Mouse (Mus musculus): Measurements from ENCODE around the gene Elk3. TPM values are rescaled to one million over a fixed set of nuclear protein-coding genes. Genes with fewer than 3 reads are reported as not detected.

Elk3 gene
- polyA plus RNA-seq, 1 experiment from 2014 or later = 23.6 TPM

DNA sequence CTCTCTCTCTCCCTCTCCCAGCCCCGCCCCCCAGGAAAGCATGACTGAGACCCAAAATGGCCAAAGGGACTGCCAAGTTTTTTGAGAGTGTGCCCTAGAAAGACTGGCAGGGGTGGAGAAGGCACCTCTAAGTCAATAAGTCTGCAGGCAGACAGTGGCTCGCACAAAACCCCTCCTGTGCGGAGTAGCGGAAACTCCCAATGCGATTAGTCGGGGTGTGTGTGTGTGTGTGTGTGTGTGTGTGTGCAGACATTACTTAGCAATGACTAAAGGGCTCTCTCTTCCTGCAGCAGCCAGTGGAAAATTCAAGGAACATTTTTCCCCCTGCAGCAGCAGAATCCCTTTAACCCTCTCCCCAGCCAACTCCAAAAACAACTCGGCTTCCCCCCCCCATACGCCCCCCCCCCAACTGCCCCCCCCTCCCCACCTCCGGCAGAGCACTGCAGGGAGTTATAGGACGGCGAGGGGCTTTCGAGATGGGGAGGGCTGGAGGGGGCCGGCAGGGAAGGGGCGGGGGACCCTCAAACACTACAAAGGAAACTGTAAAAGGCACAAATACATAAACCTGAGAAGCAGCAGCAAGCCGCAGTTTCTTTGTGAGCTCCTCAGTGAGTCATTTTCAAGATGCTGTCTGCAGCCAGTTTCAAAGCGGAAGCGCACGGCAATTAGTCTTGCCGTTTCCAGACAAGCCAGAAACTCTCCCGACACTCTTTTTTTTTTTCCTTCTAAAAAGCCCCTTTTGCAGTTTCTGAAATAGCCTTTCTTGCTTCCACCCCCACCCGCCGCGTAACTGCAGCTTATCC, 1.6 kb downstream of the Elk3 start:
- H3K4me3 ChIP-seq (replicated peaks; ENCODE audit: low read length) = peak overlapping the region; percentile 73

DNA sequence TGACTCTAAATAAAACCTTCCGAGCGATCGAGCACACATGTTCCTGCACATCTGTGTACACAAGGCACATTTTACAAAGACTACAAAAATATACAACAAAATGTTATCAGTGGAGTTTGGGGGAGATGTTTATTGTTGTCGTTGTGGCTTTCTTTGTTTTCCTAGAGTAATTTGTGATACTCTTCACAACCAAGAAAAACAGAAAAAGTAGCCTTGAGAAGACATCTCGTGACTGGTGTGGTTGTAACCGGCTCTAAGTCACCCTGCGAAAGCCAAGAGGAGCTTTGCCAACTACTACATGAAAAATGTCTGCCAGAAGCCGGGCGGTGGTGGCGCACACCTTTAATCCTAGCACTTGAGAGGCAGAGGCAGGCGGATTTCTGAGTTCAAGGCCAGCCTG, 4.6 kb downstream of the Elk3 start:
- Histone ChIP-seq H3K4me2 (ENCODE audit: low read depth, low read length) (0 out of 2 replicates have a peak overlapping the region, but pooled peaks have one; percentile 19), H3K9me3 (replicated peaks; ENCODE audit: control insufficient read depth, low read length) (no peaks in the 10 kb centered on the region), H3K4me3 (replicated peaks; ENCODE audit: low read length) (no peak overlapping the region; the same call in 1 of the 2 replicates), H3K36me3 (ENCODE audit: control insufficient read depth, insufficient read depth, low read length) (no peaks in the 10 kb centered on the region), H3K27ac (ENCODE audit: low read length) (no peak overlapping the region), H3K9ac (ENCODE audit: low read length) (no peak overlapping the region), H3K27me3 (ENCODE audit: control insufficient read depth, insufficient read depth, low read length) (no peaks in the 10 kb centered on the region), H3K4me1 (ENCODE audit: control insufficient read depth, insufficient read depth, low read length) (peaks cover 6% of the 10 kb centered on the region; the same call in 1 of the 2 replicates)
- WGBS = 80% methylated on average over 11 of the region's 11 CpGs
- ATAC-seq (ENCODE audit: insufficient read depth, low FRiP score) = no peak

More for the DNA sequence above, 1.6 kb downstream of the Elk3 start:
- no peaks in the 10 kb centered on the region for H3K27me3 ChIP-seq (ENCODE audit: control insufficient read depth, insufficient read depth, low read length)
- H3K27ac ChIP-seq (ENCODE audit: low read length) = peak overlapping the region; percentile 96
- H3K9me3 ChIP-seq (replicated peaks; ENCODE audit: control insufficient read depth, low read length) = no peaks in the 10 kb centered on the region
- no peaks in the 10 kb centered on the region for H3K36me3 ChIP-seq (ENCODE audit: control insufficient read depth, insufficient read depth, low read length)
- peak overlapping the region; percentile 89 for H3K4me2 ChIP-seq (ENCODE audit: low read depth, low read length)
- ATAC-seq (ENCODE audit: insufficient read depth, low FRiP score) = peak; percentile 69
- H3K4me1 ChIP-seq (ENCODE audit: control insufficient read depth, insufficient read depth, low read length) = peaks cover 6% of the 10 kb centered on the region; the same call in 1 of the 2 replicates
- WGBS = under 1% methylated on average over 22 of the region's 23 CpGs
- peak overlapping the region; percentile 85 for H3K9ac ChIP-seq (ENCODE audit: low read length)

DNA sequence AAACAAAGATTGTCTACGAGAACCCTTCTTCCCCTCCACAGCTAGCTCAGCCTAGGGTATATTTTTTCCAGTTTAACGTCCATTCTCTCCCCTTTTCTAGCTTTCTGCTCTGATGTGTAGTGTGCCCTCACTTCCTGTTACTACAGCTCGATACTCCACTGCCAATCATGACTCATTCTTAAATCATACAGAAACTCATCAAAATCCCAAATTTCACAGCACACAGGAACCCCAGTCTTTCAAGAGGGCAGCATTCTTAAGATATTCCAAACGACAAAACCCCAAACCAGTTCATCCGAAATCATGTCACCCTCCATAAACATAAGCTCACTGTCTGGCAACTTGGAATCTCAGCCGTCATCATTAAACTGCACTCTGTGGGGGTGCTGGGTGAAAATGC, 5.0 kb downstream of the Elk3 start:
- H3K9ac ChIP-seq (ENCODE audit: low read length) = no peak overlapping the region
- H3K36me3 ChIP-seq (ENCODE audit: control insufficient read depth, insufficient read depth, low read length) = no peaks in the 10 kb centered on the region
- H3K9me3 ChIP-seq (replicated peaks; ENCODE audit: control insufficient read depth, low read length) = no peaks in the 10 kb centered on the region
- H3K27ac ChIP-seq (ENCODE audit: low read length) = no peak overlapping the region
- H3K27me3 ChIP-seq (ENCODE audit: control insufficient read depth, insufficient read depth, low read length) = no peaks in the 10 kb centered on the region
- no peak for ATAC-seq (ENCODE audit: insufficient read depth, low FRiP score)
- WGBS = 45% methylated on average over 6 of the region's 6 CpGs
- no peak overlapping the region; the same call in 1 of the 2 replicates for H3K4me3 ChIP-seq (replicated peaks; ENCODE audit: low read length)
- peaks cover 6% of the 10 kb centered on the region; the same call in 1 of the 2 replicates for H3K4me1 ChIP-seq (ENCODE audit: control insufficient read depth, insufficient read depth, low read length)
- peak overlapping the region; percentile 6; the same call in 1 of the 2 replicates for H3K4me2 ChIP-seq (ENCODE audit: low read depth, low read length)

DNA sequence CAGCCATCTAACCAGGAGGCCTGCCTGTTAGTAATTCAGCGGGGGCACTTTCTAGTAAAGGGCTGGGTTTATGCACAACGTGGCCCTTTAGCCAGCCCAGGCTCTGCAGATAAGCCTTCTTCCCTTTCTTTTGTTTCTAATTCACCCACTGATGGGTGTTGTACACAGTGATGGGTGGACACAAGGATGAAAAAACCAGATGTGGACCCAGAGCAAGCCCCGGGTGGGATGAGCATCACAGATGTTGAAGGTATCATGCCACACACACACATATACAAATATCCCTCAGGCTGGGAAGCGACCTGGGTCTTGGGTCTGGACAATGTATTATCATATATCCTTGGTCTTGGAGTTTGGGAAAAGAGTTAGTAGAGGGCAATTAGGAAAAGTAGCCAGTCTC, 7.7 kb downstream of the Elk3 start:
- Histone ChIP-seq H3K9ac (ENCODE audit: low read length) (no peak overlapping the region), H3K4me1 (ENCODE audit: control insufficient read depth, insufficient read depth, low read length) (peaks cover under 1% of the 10 kb centered on the region; the same call in 1 of the 2 replicates), H3K27ac (ENCODE audit: low read length) (0 out of 2 replicates have a peak overlapping the region, but pooled peaks have one; percentile 11), H3K4me3 (replicated peaks; ENCODE audit: low read length) (no peak overlapping the region), H3K27me3 (ENCODE audit: control insufficient read depth, insufficient read depth, low read length) (no peaks in the 10 kb centered on the region), H3K9me3 (replicated peaks; ENCODE audit: control insufficient read depth, low read length) (no peaks in the 10 kb centered on the region), H3K4me2 (ENCODE audit: low read depth, low read length) (no peak overlapping the region), H3K36me3 (ENCODE audit: control insufficient read depth, insufficient read depth, low read length) (no peaks in the 10 kb centered on the region)
- WGBS = 68% methylated on average over 4 of the region's 4 CpGs
- ATAC-seq (ENCODE audit: insufficient read depth, low FRiP score) = no peak

DNA sequence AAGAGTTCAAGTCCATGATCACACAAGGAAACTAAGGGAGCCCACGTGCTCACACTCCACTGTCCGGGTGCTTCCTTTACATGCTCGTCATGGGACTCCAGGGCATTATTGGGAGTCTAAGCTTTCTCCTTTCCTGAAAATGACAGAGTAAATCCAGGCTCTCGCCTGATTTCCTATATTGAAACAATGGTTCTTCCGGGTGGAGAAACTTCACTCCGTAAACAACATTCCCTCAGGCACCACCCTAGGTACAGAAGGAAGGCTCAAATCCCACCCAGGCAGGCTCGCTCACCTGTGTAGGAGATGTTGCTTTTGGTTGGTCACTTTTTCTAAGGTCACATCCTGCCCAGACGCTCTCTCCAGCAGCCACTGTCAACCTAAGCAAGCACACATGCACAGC, 9.1 kb downstream of the Elk3 start:
- Histone ChIP-seq H3K9me3 (replicated peaks; ENCODE audit: control insufficient read depth, low read length) (no peaks in the 10 kb centered on the region), H3K36me3 (ENCODE audit: control insufficient read depth, insufficient read depth, low read length) (no peaks in the 10 kb centered on the region), H3K27me3 (ENCODE audit: control insufficient read depth, insufficient read depth, low read length) (no peaks in the 10 kb centered on the region), H3K4me2 (ENCODE audit: low read depth, low read length) (no peak overlapping the region), H3K4me1 (ENCODE audit: control insufficient read depth, insufficient read depth, low read length) (peaks cover 4% of the 10 kb centered on the region; the same call in 1 of the 2 replicates), H3K9ac (ENCODE audit: low read length) (no peak overlapping the region), H3K27ac (ENCODE audit: low read length) (no peak overlapping the region), H3K4me3 (replicated peaks; ENCODE audit: low read length) (no peak overlapping the region)
- 73% methylated on average over 8 of the region's 8 CpGs for WGBS
- no peak for ATAC-seq (ENCODE audit: insufficient read depth, low FRiP score)

DNA sequence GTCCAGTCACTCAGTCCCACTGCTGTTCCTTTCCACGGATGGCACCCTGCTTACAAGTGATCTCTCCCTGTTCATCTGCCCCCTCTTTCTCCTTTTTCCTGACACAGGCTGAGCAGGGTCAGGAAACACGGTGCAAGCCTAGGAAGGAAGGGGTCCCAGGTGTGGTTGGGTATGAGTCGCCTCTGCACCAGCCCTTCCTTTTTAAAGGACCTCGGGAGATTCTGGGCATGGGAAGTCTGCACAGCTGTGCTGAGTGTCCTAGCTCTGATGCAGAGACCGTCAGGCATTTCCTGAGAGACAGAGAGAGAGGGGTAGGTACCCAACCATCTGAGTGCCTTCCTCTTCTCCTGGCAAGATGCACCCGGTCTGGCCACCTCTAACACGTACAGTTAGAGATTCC, 12.7 kb downstream of the Elk3 start:
- H3K9me3 ChIP-seq (replicated peaks; ENCODE audit: control insufficient read depth, low read length) = no peaks in the 10 kb centered on the region
- H3K4me1 ChIP-seq (ENCODE audit: control insufficient read depth, insufficient read depth, low read length) = peaks cover 4% of the 10 kb centered on the region; the same call in 1 of the 2 replicates
- H3K9ac ChIP-seq (ENCODE audit: low read length) = 0 out of 2 replicates have a peak overlapping the region, but pooled peaks have one; percentile 17
- 58% methylated on average over 7 of the region's 7 CpGs for WGBS
- H3K36me3 ChIP-seq (ENCODE audit: control insufficient read depth, insufficient read depth, low read length) = no peaks in the 10 kb centered on the region
- no peak overlapping the region; the same call in 1 of the 2 replicates for H3K27ac ChIP-seq (ENCODE audit: low read length)
- H3K4me3 ChIP-seq (replicated peaks; ENCODE audit: low read length) = no peak overlapping the region
- ATAC-seq (ENCODE audit: insufficient read depth, low FRiP score) = peak; percentile 29; the same call in 1 of the 2 replicates
- no peaks in the 10 kb centered on the region for H3K27me3 ChIP-seq (ENCODE audit: control insufficient read depth, insufficient read depth, low read length)
- H3K4me2 ChIP-seq (ENCODE audit: low read depth, low read length) = no peak overlapping the region

DNA sequence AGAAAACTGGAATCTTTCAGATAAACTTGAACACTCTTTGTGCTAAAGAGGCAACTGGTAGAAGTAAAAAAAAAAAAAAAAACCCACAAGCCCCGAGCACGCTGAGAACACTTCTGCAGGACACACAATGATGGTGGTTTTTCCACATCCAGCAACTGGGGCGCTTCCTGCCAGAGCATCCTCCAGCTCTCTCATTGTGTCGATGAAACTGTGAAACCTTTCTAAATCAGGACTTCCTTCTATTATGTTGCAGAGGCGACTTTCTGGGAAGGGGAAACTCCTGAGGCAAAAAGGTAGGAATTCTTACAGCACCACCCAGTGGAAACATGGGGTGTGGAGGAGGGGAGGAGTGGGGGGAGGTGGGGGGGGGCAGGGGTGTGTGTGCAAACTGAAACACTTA, 13.2 kb downstream of the Elk3 start:
- Histone ChIP-seq H3K4me1 (ENCODE audit: control insufficient read depth, insufficient read depth, low read length) (peaks cover 4% of the 10 kb centered on the region; the same call in 1 of the 2 replicates), H3K4me2 (ENCODE audit: low read depth, low read length) (no peak overlapping the region), H3K27me3 (ENCODE audit: control insufficient read depth, insufficient read depth, low read length) (no peaks in the 10 kb centered on the region), H3K9ac (ENCODE audit: low read length) (0 out of 2 replicates have a peak overlapping the region, but pooled peaks have one; percentile 17), H3K4me3 (replicated peaks; ENCODE audit: low read length) (no peak overlapping the region), H3K27ac (ENCODE audit: low read length) (no peak overlapping the region), H3K9me3 (replicated peaks; ENCODE audit: control insufficient read depth, low read length) (no peaks in the 10 kb centered on the region), H3K36me3 (ENCODE audit: control insufficient read depth, insufficient read depth, low read length) (no peaks in the 10 kb centered on the region)
- WGBS = 40% methylated on average over 5 of the region's 5 CpGs
- ATAC-seq (ENCODE audit: insufficient read depth, low FRiP score) = peak; percentile 47; the same call in 1 of the 2 replicates

DNA sequence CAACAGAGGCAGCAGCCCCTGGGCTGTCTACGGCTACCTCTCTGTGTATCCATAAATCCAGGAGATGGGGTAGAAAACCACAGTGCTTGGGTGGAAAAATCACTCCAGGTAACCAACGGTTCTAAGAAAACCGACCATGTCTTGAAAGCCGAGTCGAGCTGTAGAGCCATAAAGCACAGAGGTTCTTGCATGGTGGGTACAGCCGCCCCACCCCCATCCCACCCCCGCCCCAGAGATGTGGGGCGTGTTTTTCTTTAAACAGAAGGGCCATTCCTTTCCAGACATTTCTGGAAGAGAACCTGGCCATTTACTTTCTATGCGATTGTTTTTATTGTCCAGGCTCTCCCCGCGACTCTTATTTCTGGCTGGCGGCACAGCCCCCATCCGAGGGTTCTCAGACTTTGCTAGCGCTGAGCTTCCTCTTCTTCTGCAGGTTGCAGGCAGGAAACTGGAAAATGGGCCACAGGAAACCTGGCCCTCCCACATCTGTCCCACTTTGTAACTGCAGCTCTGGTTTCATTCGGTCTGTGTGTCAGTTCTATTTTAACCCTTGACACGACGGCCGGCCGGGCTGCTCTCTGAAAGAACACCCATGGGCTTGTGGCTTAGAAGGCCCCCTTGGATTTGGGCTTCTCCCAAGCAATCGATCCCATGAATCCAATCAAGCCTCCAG, 16.3 kb downstream of the Elk3 start:
- no peak overlapping the region; the same call in 1 of the 2 replicates for H3K4me2 ChIP-seq (ENCODE audit: low read depth, low read length)
- H3K4me1 ChIP-seq (ENCODE audit: control insufficient read depth, insufficient read depth, low read length) = peaks cover 7% of the 10 kb centered on the region; the same call in 1 of the 2 replicates
- no peak overlapping the region for H3K4me3 ChIP-seq (replicated peaks; ENCODE audit: low read length)
- H3K27ac ChIP-seq (ENCODE audit: low read length) = peak overlapping the region; percentile 47
- H3K9me3 ChIP-seq (replicated peaks; ENCODE audit: control insufficient read depth, low read length) = no peaks in the 10 kb centered on the region
- no peaks in the 10 kb centered on the region for H3K36me3 ChIP-seq (ENCODE audit: control insufficient read depth, insufficient read depth, low read length)
- 43% methylated on average over 20 of the region's 20 CpGs for WGBS
- 0 out of 2 replicates have a peak overlapping the region, but pooled peaks have one; percentile 29 for H3K9ac ChIP-seq (ENCODE audit: low read length)
- no peak for ATAC-seq (ENCODE audit: insufficient read depth, low FRiP score)
- no peaks in the 10 kb centered on the region for H3K27me3 ChIP-seq (ENCODE audit: control insufficient read depth, insufficient read depth, low read length)

DNA sequence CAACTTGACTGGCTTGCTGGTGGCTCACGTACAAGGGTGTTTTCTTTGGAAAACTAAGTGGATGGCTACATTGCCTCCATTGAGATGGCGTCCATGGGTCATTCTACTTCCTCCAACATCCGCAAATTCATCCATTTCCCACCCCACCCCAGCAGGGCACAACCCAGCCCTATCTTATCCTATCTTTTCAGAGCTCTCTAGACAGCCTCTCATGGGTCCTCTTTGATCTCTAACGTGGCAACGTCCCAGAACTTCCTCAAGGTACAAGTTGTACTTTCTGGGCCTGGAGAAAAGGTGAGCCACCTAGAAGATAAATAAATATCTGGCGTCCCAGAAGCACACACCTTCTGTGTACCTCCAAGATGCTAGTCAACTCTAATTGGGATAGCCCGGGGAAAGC, 17.3 kb downstream of the Elk3 start:
- no peak overlapping the region for H3K4me2 ChIP-seq (ENCODE audit: low read depth, low read length)
- no peak overlapping the region for H3K4me3 ChIP-seq (replicated peaks; ENCODE audit: low read length)
- no peaks in the 10 kb centered on the region for H3K36me3 ChIP-seq (ENCODE audit: control insufficient read depth, insufficient read depth, low read length)
- H3K27ac ChIP-seq (ENCODE audit: low read length) = no peak overlapping the region
- H3K9me3 ChIP-seq (replicated peaks; ENCODE audit: control insufficient read depth, low read length) = no peaks in the 10 kb centered on the region
- H3K9ac ChIP-seq (ENCODE audit: low read length) = no peak overlapping the region
- H3K27me3 ChIP-seq (ENCODE audit: control insufficient read depth, insufficient read depth, low read length) = no peaks in the 10 kb centered on the region
- no peak for ATAC-seq (ENCODE audit: insufficient read depth, low FRiP score)
- peaks cover 8% of the 10 kb centered on the region for H3K4me1 ChIP-seq (ENCODE audit: control insufficient read depth, insufficient read depth, low read length)
- 65% methylated on average over 7 of the region's 7 CpGs for WGBS

All from stomach, embryonic 16.5 days (tissue).